Mouse (Mus musculus): Measurements from ENCODE around the gene Vps8. TPM values are rescaled to one million over a fixed set of nuclear protein-coding genes. Genes with fewer than 3 reads are reported as not detected.
"Not testable (repeated sequence)": the region's sequence is repeated elsewhere in the genome, so short reads cannot be mapped to it uniquely, and the experiment has no call there.

Vps8 gene
- polyA plus RNA-seq, 2 experiments from 2014 or later, result 11.7 to 21.9 TPM

GRCm38 (mm10) chr16:21671878-21672277 is 249.0 kb downstream of the Vps8 start:
- ATAC-seq, result peak; percentile 98

GRCm38 (mm10) chr16:21673046-21673445 is 250.1 kb downstream of the Vps8 start:
- ATAC-seq, result not testable (repeated sequence)

- ATAC-seq, result not testable (repeated sequence)
These were observed 250.7 kb downstream of the Vps8 start for GRCm38 (mm10) chr16:21673651-21674050.

GRCm38 (mm10) chr16:21676791-21677190 is 253.9 kb downstream of the Vps8 start:
- no peak for ATAC-seq

- no peak for ATAC-seq
These were observed 264.5 kb downstream of the Vps8 start for GRCm38 (mm10) chr16:21687406-21687805.

GRCm38 (mm10) chr16:21689141-21689540 is 266.2 kb downstream of the Vps8 start:
- ATAC-seq, result peak; percentile 72

GRCm38 (mm10) chr16:21690216-21690755 is 267.4 kb downstream of the Vps8 start:
- peak; percentile 46 for ATAC-seq

- ATAC-seq, result peak; percentile 38
These were observed 271.1 kb downstream of the Vps8 start for GRCm38 (mm10) chr16:21693981-21694462.

Other genes with a start within 250 kb of the Vps8 start
- not detected for gene Ephb3, start 218.4 kb upstream of the Vps8 start, polyA plus RNA-seq (2017; shearing (Covaris generic))